Mouse (Mus musculus) MEL (cell line): Measurements from ENCODE around the gene Polr3b. TPM values are rescaled to one million over a fixed set of nuclear protein-coding genes. Genes with fewer than 3 reads are reported as not detected.
A peak's percentile ranks its signal among the peaks of the same experiment; 100 is the strongest.

Experiments used
- DNase-seq: peaks from one replicate; pipeline ENCODE4 v3.0.0; 2011; ENCODE audit warnings: low read depth, low spot score
- H3K27ac ChIP-seq: 2 replicates; pipeline ENCODE4 v1.5.1; 2012; ENCODE audit warnings: low read depth, mild to moderate bottlenecking, control low read depth, low read length, moderate library complexity; ENCODE audit not compliant: control insufficient read depth
- H3K27me3 ChIP-seq, 2 experiments: fragments of 150-350 bp in 1 of 2; sonication (generic) in 1 of 2; 2 replicates each; pipeline ENCODE4 v1.6.1; 2012; ENCODE audit warnings: low read length in 2 of 2, mild to moderate bottlenecking in 2 of 2, improper control_type of control experiment in 1 of 2, moderate library complexity in 1 of 2; ENCODE audit not compliant: insufficient read depth in 2 of 2, control insufficient read depth in 1 of 2
- H3K36me3 ChIP-seq, 2 experiments: 2 replicates each; pipeline ENCODE4 v1.6.1; 2012 to 2014; ENCODE audit warnings: low read length in 2 of 2, improper control_type of control experiment in 1 of 2, inconsistent platforms in 1 of 2, mild to moderate bottlenecking in 1 of 2; ENCODE audit not compliant: insufficient read depth in 2 of 2, control insufficient read depth in 1 of 2
- H3K4me1 ChIP-seq, 2 experiments: fragments of 150-350 bp in 1 of 2; sonication (generic) in 1 of 2; 2 replicates each; pipeline ENCODE4 v1.6.1; 2012; ENCODE audit warnings: low read length in 2 of 2, improper control_type of control experiment in 1 of 2, mild to moderate bottlenecking in 1 of 2; ENCODE audit not compliant: insufficient read depth in 2 of 2, control insufficient read depth in 1 of 2
- H3K4me3 ChIP-seq, 2 experiments: fragments of 150-350 bp in 1 of 2; sonication (generic) in 1 of 2; 2 replicates each; pipeline ENCODE4 v1.5.1; 2012; ENCODE audit warnings: low read depth in 2 of 2, low read length in 2 of 2, mild to moderate bottlenecking in 2 of 2, moderate library complexity in 2 of 2, control low read depth in 1 of 2, improper control_type of control experiment in 1 of 2; ENCODE audit not compliant: control insufficient read depth in 1 of 2, insufficient read depth in 1 of 2
- H3K79me2 ChIP-seq: 2 replicates; pipeline ENCODE4 v1.6.1; 2012; ENCODE audit warnings: mild to moderate bottlenecking, low read length, moderate library complexity; ENCODE audit not compliant: control insufficient read depth, poor library complexity, insufficient read depth
- H3K9ac ChIP-seq: 2 replicates; pipeline ENCODE4 v1.6.1; 2012; ENCODE audit warnings: low read depth, mild to moderate bottlenecking, control low read depth, low read length, moderate library complexity; ENCODE audit not compliant: control insufficient read depth, poor library complexity, severe bottlenecking
- H3K9me3 ChIP-seq: fragments of 150-350 bp; sonication (generic); replicated peaks from 2 replicates; pipeline ENCODE4 v1.6.1; 2012; ENCODE audit warnings: mild to moderate bottlenecking, low read length, improper control_type of control experiment, moderate library complexity; ENCODE audit not compliant: insufficient read depth
- BHLHE40 ChIP-seq: IDR thresholded peaks from 2 replicates; pipeline ENCODE4 v1.6.1; 2012; ENCODE audit warnings: low read depth, mild to moderate bottlenecking, inconsistent platforms, low read length, improper control_type of control experiment, borderline replicate concordance
- CHD1 ChIP-seq: IDR thresholded peaks from 2 replicates; pipeline ENCODE4 v1.6.1; 2012; ENCODE audit warnings: low read depth, mild to moderate bottlenecking, inconsistent platforms, low read length, improper control_type of control experiment
- CTCF ChIP-seq, 3 experiments: IDR thresholded peaks in 2 of 3; conservative IDR thresholded peaks in 1 of 3; 2 replicates each; pipeline ENCODE4 v1.5.1; 2011 to 2012; ENCODE audit warnings: low read length in 3 of 3, low read depth in 2 of 3, mild to moderate bottlenecking in 2 of 3, improper control_type of control experiment in 1 of 3, inconsistent platforms in 1 of 3, mixed read lengths in 1 of 3, moderate library complexity in 1 of 3; ENCODE audit not compliant: control insufficient read depth in 1 of 3, insufficient read depth in 1 of 3, poor library complexity in 1 of 3, severe bottlenecking in 1 of 3
- E2F4 ChIP-seq: IDR thresholded peaks from 2 replicates; pipeline ENCODE4 v1.6.1; 2011; ENCODE audit warnings: low read depth, low read length, improper control_type of control experiment, borderline replicate concordance
- ELF1 ChIP-seq: IDR thresholded peaks from 2 replicates; pipeline ENCODE4 v1.6.1; 2014; ENCODE audit warnings: low read depth, mild to moderate bottlenecking, inconsistent platforms, low read length, improper control_type of control experiment, moderate library complexity
- ETS1 ChIP-seq: IDR thresholded peaks from 2 replicates; pipeline ENCODE4 v1.6.1; 2012; ENCODE audit warnings: low read depth, mild to moderate bottlenecking, inconsistent platforms, low read length, improper control_type of control experiment, moderate library complexity
- GATA1 ChIP-seq: IDR thresholded peaks from 2 replicates; pipeline ENCODE4 v1.6.1; 2011; ENCODE audit warnings: low read depth, low read length, improper control_type of control experiment
- MAFK ChIP-seq: IDR thresholded peaks from 2 replicates; pipeline ENCODE4 v1.6.1; 2011; ENCODE audit warnings: low read depth, mild to moderate bottlenecking, low read length, improper control_type of control experiment, borderline replicate concordance
- MAX ChIP-seq: IDR thresholded peaks from 2 replicates; pipeline ENCODE4 v1.6.1; 2011; ENCODE audit warnings: low read length, improper control_type of control experiment
- MEF2A ChIP-seq: IDR thresholded peaks from 2 replicates; pipeline ENCODE4 v1.6.1; 2014; ENCODE audit warnings: low read depth, mild to moderate bottlenecking, inconsistent platforms, low read length, improper control_type of control experiment; ENCODE audit not compliant: poor library complexity, insufficient replicate concordance, severe bottlenecking; ENCODE audit errors: extremely low read depth
- MXI1 ChIP-seq: IDR thresholded peaks from 2 replicates; pipeline ENCODE4 v1.6.1; 2011; ENCODE audit warnings: mild to moderate bottlenecking, low read depth, low read length, improper control_type of control experiment
- MYB ChIP-seq: IDR thresholded peaks from 2 replicates; pipeline ENCODE4 v1.6.1; 2011; ENCODE audit warnings: mild to moderate bottlenecking, low read depth, low read length, improper control_type of control experiment
- MYC ChIP-seq: IDR thresholded peaks from 2 replicates; pipeline ENCODE4 v1.6.1; 2011; ENCODE audit warnings: low read depth, mild to moderate bottlenecking, low read length, improper control_type of control experiment, moderate library complexity
- NRF1 ChIP-seq: IDR thresholded peaks from 2 replicates; pipeline ENCODE4 v1.6.1; 2014; ENCODE audit warnings: low read depth, mild to moderate bottlenecking, inconsistent platforms, low read length, improper control_type of control experiment, moderate library complexity; ENCODE audit not compliant: poor library complexity, insufficient read depth, severe bottlenecking
- POLR2A ChIP-seq, 2 experiments: IDR thresholded peaks; 2 replicates each; pipeline ENCODE4 v1.6.1; 2011 to 2012; ENCODE audit warnings: low read length in 2 of 2, mild to moderate bottlenecking in 2 of 2, control low read depth in 1 of 2, improper control_type of control experiment in 1 of 2, low read depth in 1 of 2, moderate library complexity in 1 of 2; ENCODE audit not compliant: control insufficient read depth in 1 of 2, insufficient read depth in 1 of 2, poor library complexity in 1 of 2
- POLR2AphosphoS2 ChIP-seq: IDR thresholded peaks from 2 replicates; pipeline ENCODE4 v1.6.1; 2011; ENCODE audit warnings: low read length, improper control_type of control experiment
- SIN3A ChIP-seq: IDR thresholded peaks from 2 replicates; pipeline ENCODE4 v1.6.1; 2012; ENCODE audit warnings: low read length, improper control_type of control experiment, inconsistent platforms
- TAL1 ChIP-seq: IDR thresholded peaks from 2 replicates; pipeline ENCODE4 v1.6.1; 2012; ENCODE audit warnings: mild to moderate bottlenecking, inconsistent platforms, low read length, moderate library complexity, mixed read lengths
- TBP ChIP-seq: IDR thresholded peaks from 2 replicates; pipeline ENCODE4 v1.8.0; 2011; ENCODE audit warnings: low read depth, low read length, improper control_type of control experiment
- TCF12 ChIP-seq: IDR thresholded peaks from 2 replicates; pipeline ENCODE4 v1.6.1; 2014; ENCODE audit warnings: low read depth, mild to moderate bottlenecking, inconsistent platforms, low read length, improper control_type of control experiment, moderate library complexity
- UBTF ChIP-seq: IDR thresholded peaks from 2 replicates; pipeline ENCODE4 v1.6.1; 2012; ENCODE audit warnings: low read depth, mild to moderate bottlenecking, inconsistent platforms, low read length, improper control_type of control experiment, moderate library complexity, borderline replicate concordance; ENCODE audit not compliant: insufficient read depth
- USF1 ChIP-seq: IDR thresholded peaks from 2 replicates; pipeline ENCODE4 v1.6.1; 2014; ENCODE audit warnings: low read depth, mild to moderate bottlenecking, inconsistent platforms, low read length, improper control_type of control experiment, moderate library complexity
- USF2 ChIP-seq, 2 experiments: IDR thresholded peaks; 2 replicates each; pipeline ENCODE4 v1.6.1; 2011 to 2012; ENCODE audit warnings: improper control_type of control experiment in 2 of 2, low read length in 2 of 2, borderline replicate concordance in 1 of 2, inconsistent platforms in 1 of 2, low read depth in 1 of 2, mild to moderate bottlenecking in 1 of 2; ENCODE audit not compliant: insufficient read depth in 1 of 2
- ZC3H11A ChIP-seq: IDR thresholded peaks from 2 replicates; pipeline ENCODE4 v1.6.1; 2012; ENCODE audit warnings: low read depth, mild to moderate bottlenecking, inconsistent platforms, low read length, improper control_type of control experiment
- ZKSCAN1 ChIP-seq: IDR thresholded peaks from 2 replicates; pipeline ENCODE4 v1.6.1; 2012; ENCODE audit warnings: low read depth, mild to moderate bottlenecking, inconsistent platforms, low read length, improper control_type of control experiment, moderate library complexity
- ZMIZ1 ChIP-seq: IDR thresholded peaks from 2 replicates; pipeline ENCODE4 v1.6.1; 2012; ENCODE audit warnings: low read depth, mild to moderate bottlenecking, inconsistent platforms, low read length, improper control_type of control experiment, moderate library complexity
- polyA plus RNA-seq, 2 experiments: library from polyadenylated mRNA; stranded (reverse) in 1 of 2; unstranded in 1 of 2; fragments of >175 nt in 1 of 2; fragments of >200 nt in 1 of 2; gene quantifications; 2 replicates each; pipeline versions ENCODE4 v1.2.1 to v1.2.4; 2012; ENCODE audit warnings: low replicate concordance in 2 of 2, low read depth in 1 of 2; ENCODE audit not compliant: insufficient read length in 2 of 2, insufficient read depth in 1 of 2, missing spikeins in 1 of 2
- total RNA-seq: library from RNA; depleted of rRNA; stranded (reverse); fragments of 300-350 nt; gene quantifications from 2 replicates; pipeline ENCODE4 v1.2.3, GENCODE M21; 2012

The Polr3b gene
- total and polyA plus RNA-seq, 3 experiments: 19.8 to 24.2 TPM; not detected in 1

DNA sequence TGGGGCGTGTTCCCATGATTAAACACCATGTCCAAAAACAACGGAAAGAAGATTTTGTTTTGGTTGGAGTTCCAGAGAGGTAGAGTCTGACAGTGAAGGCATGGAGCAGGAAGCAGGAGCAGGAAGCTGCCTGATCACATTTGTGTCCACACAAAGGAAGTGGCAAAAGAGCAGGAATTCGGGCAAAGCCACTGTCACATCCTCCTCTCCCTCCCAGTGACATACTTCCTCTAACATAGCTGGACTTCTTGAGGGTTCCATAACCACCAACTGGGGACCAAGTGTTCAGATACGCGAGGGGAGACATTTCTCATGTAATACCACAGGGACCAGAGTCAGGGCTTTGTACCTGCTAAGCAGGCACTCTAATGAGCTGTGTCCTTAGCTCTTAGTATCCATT lies 25.2 kb downstream of the Polr3b start:
- peaks cover 15% of the 10 kb centered on the region in 2 experiments for H3K4me1 ChIP-seq
- no peak for TF ChIP-seq CTCF (IDR thresholded peaks at IDR 0.05 in 2 of 3, conservative IDR thresholded peaks at IDR 0.05 in 1 of 3; ENCODE audit: control insufficient read depth in 1 of 3, insufficient read depth in 1 of 3, low read depth in 2 of 3, low read length in 3 of 3, poor library complexity in 1 of 3, severe bottlenecking in 1 of 3)
- no peak for TF ChIP-seq BHLHE40
- no peak for TF ChIP-seq E2F4
- no peak for TF ChIP-seq TBP
- no peak for TF ChIP-seq NRF1
- TF ChIP-seq ZMIZ1: no peak
- TF ChIP-seq POLR2AphosphoS2: no peak
- no peak for TF ChIP-seq UBTF
- TF ChIP-seq GATA1: no peak
- no peak for TF ChIP-seq MXI1
- TF ChIP-seq ELF1: no peak
- TF ChIP-seq USF2 (IDR thresholded peaks at IDR 0.05; ENCODE audit: borderline replicate concordance in 1 of 2, insufficient read depth in 1 of 2, low read depth in 1 of 2, low read length in 2 of 2): no peak
- TF ChIP-seq MAFK: no peak
- no peak for TF ChIP-seq ZC3H11A
- no peak for TF ChIP-seq TAL1
- no peak for TF ChIP-seq MYB
- no peak for TF ChIP-seq TCF12
- no peak for TF ChIP-seq SIN3A
- no peak for TF ChIP-seq MEF2A
- no peak for TF ChIP-seq POLR2A (IDR thresholded peaks at IDR 0.05; ENCODE audit: control insufficient read depth in 1 of 2, insufficient read depth in 1 of 2, low read depth in 1 of 2, low read length in 2 of 2, poor library complexity in 1 of 2)
- no peak overlapping the region for H3K27ac ChIP-seq
- H3K9ac ChIP-seq: no peak overlapping the region
- no peak overlapping the region for H3K4me3 ChIP-seq
- no peaks in the 10 kb centered on the region for H3K27me3 ChIP-seq
- no peaks in the 10 kb centered on the region for H3K79me2 ChIP-seq
- no peak for DNase-seq
- no peaks in the 10 kb centered on the region for H3K9me3 ChIP-seq
- H3K36me3 ChIP-seq: peaks cover 8 to 26% of the 10 kb centered on the region in 2 experiments

DNA sequence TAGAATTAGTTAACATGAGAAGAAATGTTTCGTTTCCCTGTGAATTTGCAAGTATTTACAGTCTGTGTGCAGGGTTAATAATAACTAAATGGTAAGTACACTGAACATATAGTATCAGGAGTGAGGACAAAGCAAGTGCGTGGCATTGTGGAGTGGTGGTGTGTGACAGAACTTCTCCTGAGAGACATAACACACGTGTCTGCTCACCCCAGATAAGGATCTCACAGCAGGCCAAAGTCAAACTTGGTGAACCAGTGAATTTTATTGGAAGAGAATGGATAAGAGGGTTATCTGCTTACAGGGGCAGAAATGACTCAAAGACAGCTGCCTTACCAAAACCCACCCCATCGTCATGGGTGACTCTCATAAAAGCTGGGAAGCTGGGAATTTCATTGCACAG lies 26.8 kb downstream of the Polr3b start:
- no peak overlapping the region for H3K4me3 ChIP-seq
- peak; percentile 21; the same call in 1 of the 2 replicates for TF ChIP-seq MAX
- no peak; the same call in 1 of the 2 replicates for TF ChIP-seq ETS1
- peak; percentile 32; the same call in 1 of the 2 replicates for TF ChIP-seq BHLHE40
- no peak for TF ChIP-seq ZKSCAN1
- peak; percentile 56 for TF ChIP-seq GATA1
- no peak for TF ChIP-seq CHD1
- TF ChIP-seq MYC: no peak
- TF ChIP-seq SIN3A: peak; percentile 43; the same call in 1 of the 2 replicates
- peak; percentile 21; the same call in 1 of the 2 replicates for TF ChIP-seq USF1
- peak; percentile 80; the same call in 1 of the 2 replicates for TF ChIP-seq MXI1
- TF ChIP-seq, all 39 proteins: peak for 6
- Histone ChIP-seq H3K9me3 (no peaks in the 10 kb centered on the region), H3K27me3 (no peaks in the 10 kb centered on the region), H3K4me1 (peaks cover 15% of the 10 kb centered on the region in 2 experiments), H3K36me3 (peaks cover 8 to 26% of the 10 kb centered on the region in 2 experiments), H3K79me2 (0 out of 2 replicates have a peak, but pooled peaks cover 1% of the 10 kb centered on the region), H3K9ac (no peak overlapping the region), H3K27ac (no peak overlapping the region)
- no peak for DNase-seq
